Mouse (Mus musculus): Measurements from ENCODE around the gene Camk2n2. TPM values are rescaled to one million over a fixed set of nuclear protein-coding genes. Genes with fewer than 3 reads are reported as not detected.
"Not testable (repeated sequence)": the region's sequence is repeated elsewhere in the genome, so short reads cannot be mapped to it uniquely, and the experiment has no call there.

Camk2n2 gene
- polyA plus RNA-seq (2016; fragmentation: Nextera tagmentation; extraction: Ambion mirVana), result 7.4 and 7.9 TPM in 2 replicates

GRCm38 (mm10) chr16:20621191-20621990 lies at the start of gene Camk2n2:
Camk2n2 (minus strand) TSS chr16:20621287.
- peak within 1 kb of the TSS; percentile 75 for H3K4me2 ChIP-seq
- H3K4me1 ChIP-seq, result peaks cover 30% of the 10 kb centered on the region
- peak within 1 kb of the TSS; percentile 75 for H3K4me3 ChIP-seq (replicated peaks)
- no peaks in the 10 kb centered on the region for H3K9me3 ChIP-seq
- peak within 1 kb of the TSS; percentile 82 for H3K27ac ChIP-seq
- peaks cover 2% of the 10 kb centered on the region; the same call in 1 of the 2 replicates for H3K36me3 ChIP-seq (replicated peaks)
- H3K27me3 ChIP-seq, result peaks cover 9% of the 10 kb centered on the region; the same call in 1 of the 2 replicates
- ATAC-seq (ENCODE audit: low FRiP score), result peak; percentile 67
- WGBS, result under 1% methylated on average over 80 of the region's 92 CpGs
- H3K9ac ChIP-seq, result peak within 1 kb of the TSS; percentile 87

DNA sequence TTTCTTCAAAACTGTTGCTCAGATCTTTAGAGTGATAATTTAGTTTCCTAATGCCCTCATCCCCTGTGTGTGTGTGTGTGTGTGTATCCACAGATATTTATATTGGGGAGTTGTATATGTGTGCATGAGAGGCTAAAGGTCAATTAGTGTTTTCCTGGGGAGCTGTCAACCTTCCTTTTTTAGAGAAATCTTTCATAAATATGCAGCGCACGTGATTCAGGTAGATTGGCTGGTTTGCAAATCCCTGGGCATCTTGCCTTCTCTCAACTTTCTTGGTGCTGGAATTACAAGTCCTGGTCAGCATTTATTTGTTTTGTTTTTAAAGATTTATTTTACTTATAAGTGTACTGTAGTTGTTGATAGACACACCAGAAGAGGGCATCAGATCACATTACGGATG lies 49.2 kb upstream of the Camk2n2 start:
- Histone ChIP-seq H3K4me1 (peaks cover 21% of the 10 kb centered on the region), H3K9me3 (no peaks in the 10 kb centered on the region), H3K9ac (no peak overlapping the region), H3K4me2 (no peak overlapping the region), H3K4me3 (replicated peaks) (no peak overlapping the region), H3K27me3 (no peaks in the 10 kb centered on the region), H3K36me3 (replicated peaks) (peaks cover 8% of the 10 kb centered on the region), H3K27ac (no peak overlapping the region)
- no peak for ATAC-seq (ENCODE audit: low FRiP score)
- WGBS, result 88% methylated on average over 3 of the region's 3 CpGs

DNA sequence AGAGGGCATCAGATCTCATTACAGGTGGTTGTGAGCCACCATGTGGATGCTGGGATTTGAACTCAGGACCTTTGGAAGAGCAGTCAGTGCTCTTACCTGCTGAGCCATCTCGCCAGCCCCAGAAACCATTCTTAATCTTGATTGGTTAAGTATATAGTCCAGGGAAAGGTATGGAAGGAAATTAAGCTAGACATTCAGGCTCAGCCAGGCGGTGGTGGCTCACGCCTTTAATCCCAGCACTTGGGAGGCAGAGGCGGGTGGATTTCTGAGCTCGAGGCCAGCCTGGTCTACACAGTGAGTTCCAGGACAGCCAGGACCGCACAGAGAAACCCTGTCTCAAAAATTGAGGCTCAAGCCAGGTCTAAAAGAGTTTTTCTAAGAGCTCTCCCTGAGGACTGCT lies 46.9 kb upstream of the Camk2n2 start, which contains the start of gene Eif4g1:
Gene Eif4g1, plus strand, starts transcription at position 301 of the 400 bp plus-strand sequence.
- not testable (repeated sequence) for H3K4me3 ChIP-seq (replicated peaks); H3K9ac ChIP-seq; H3K4me2 ChIP-seq; H3K9me3 ChIP-seq; H3K27ac ChIP-seq; H3K4me1 ChIP-seq; ATAC-seq (ENCODE audit: low FRiP score); H3K27me3 ChIP-seq
- peaks cover 10% of the 10 kb centered on the region for H3K36me3 ChIP-seq (replicated peaks)
- 89% methylated on average over 5 of the region's 6 CpGs for WGBS

- H3K9me3 ChIP-seq, result no peaks in the 10 kb centered on the region
- peaks cover 6% of the 10 kb centered on the region for H3K4me1 ChIP-seq
- no peak overlapping the region for H3K27ac ChIP-seq
- no peak for ATAC-seq (ENCODE audit: low FRiP score)
- 95% methylated on average over 4 of the region's 4 CpGs for WGBS
- no peak overlapping the region for H3K4me2 ChIP-seq
- no peak overlapping the region for H3K4me3 ChIP-seq (replicated peaks)
- H3K36me3 ChIP-seq (replicated peaks), result peaks cover 81% of the 10 kb centered on the region
- no peak overlapping the region for H3K9ac ChIP-seq
- H3K27me3 ChIP-seq, result no peaks in the 10 kb centered on the region
These were observed 36.6 kb upstream of the Camk2n2 start for GRCm38 (mm10) chr16:20657661-20658060.

- H3K4me1 ChIP-seq, result peaks cover 16% of the 10 kb centered on the region
- no peak overlapping the region for H3K27ac ChIP-seq
- H3K9me3 ChIP-seq, result no peaks in the 10 kb centered on the region
- peaks cover 40% of the 10 kb centered on the region for H3K36me3 ChIP-seq (replicated peaks)
- no peak overlapping the region for H3K9ac ChIP-seq
- H3K4me2 ChIP-seq, result no peak overlapping the region
- 48% methylated on average over 2 of the region's 2 CpGs for WGBS
- H3K4me3 ChIP-seq (replicated peaks), result no peak overlapping the region
- ATAC-seq (ENCODE audit: low FRiP score), result no peak
- H3K27me3 ChIP-seq, result no peaks in the 10 kb centered on the region
These were observed 32.2 kb upstream of the Camk2n2 start for GRCm38 (mm10) chr16:20653315-20653714.

DNA sequence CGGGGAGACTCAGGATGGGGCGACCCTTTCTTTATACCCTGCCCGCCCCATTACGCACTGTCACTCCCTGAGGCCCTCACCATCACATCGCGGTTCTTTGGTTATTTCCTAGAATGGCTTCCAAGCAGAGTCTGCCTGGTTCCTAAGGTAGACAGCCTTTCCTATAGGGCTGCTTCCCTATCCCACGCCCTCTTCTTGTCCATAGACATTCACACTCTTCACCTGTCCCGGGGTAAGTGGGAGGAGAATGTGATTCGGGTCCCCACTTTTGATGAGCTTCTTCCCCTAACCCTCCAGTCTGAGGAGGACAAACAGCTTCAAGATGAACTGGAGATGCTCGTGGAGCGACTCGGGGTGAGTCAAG lies 30.8 kb upstream of the Camk2n2 start:
- Histone ChIP-seq H3K27ac (no peak overlapping the region; the same call in 1 of the 2 replicates), H3K4me2 (peak overlapping the region; percentile 94), H3K27me3 (no peaks in the 10 kb centered on the region), H3K4me3 (replicated peaks) (peak overlapping the region; percentile 93), H3K4me1 (peaks cover 16% of the 10 kb centered on the region), H3K9ac (peak overlapping the region; percentile 87), H3K36me3 (replicated peaks) (peaks cover 26% of the 10 kb centered on the region), H3K9me3 (no peaks in the 10 kb centered on the region)
- no peak for ATAC-seq (ENCODE audit: low FRiP score)
- WGBS, result 7% methylated on average over 9 of the region's 12 CpGs

GRCm38 (mm10) chr16:20651076-20651946 lies 30.2 kb upstream of the Camk2n2 start, which contains the start of gene Psmd2:
Psmd2 (plus strand) TSS chr16:20651652.
- WGBS, result 2% methylated on average over 41 of the region's 46 CpGs
- H3K9ac ChIP-seq, result peak within 1 kb of the TSS; percentile 87
- peaks cover 20% of the 10 kb centered on the region for H3K36me3 ChIP-seq (replicated peaks)
- peak within 1 kb of the TSS; percentile 83 for H3K27ac ChIP-seq
- no peaks in the 10 kb centered on the region for H3K27me3 ChIP-seq
- H3K4me2 ChIP-seq, result peak within 1 kb of the TSS; percentile 94
- no peaks in the 10 kb centered on the region for H3K9me3 ChIP-seq
- peak within 1 kb of the TSS; percentile 93 for H3K4me3 ChIP-seq (replicated peaks)
- ATAC-seq (ENCODE audit: low FRiP score), result peak; percentile 96
- H3K4me1 ChIP-seq, result peaks cover 16% of the 10 kb centered on the region

- H3K27ac ChIP-seq, result no peak overlapping the region
- H3K4me1 ChIP-seq, result no peaks in the 10 kb centered on the region
- no peak overlapping the region for H3K4me3 ChIP-seq (replicated peaks)
- WGBS, result 89% methylated on average over 7 of the region's 7 CpGs
- H3K9ac ChIP-seq, result no peak overlapping the region
- no peak for ATAC-seq (ENCODE audit: low FRiP score)
- H3K4me2 ChIP-seq, result no peak overlapping the region
- H3K27me3 ChIP-seq, result no peaks in the 10 kb centered on the region
- no peaks in the 10 kb centered on the region for H3K9me3 ChIP-seq
- H3K36me3 ChIP-seq (replicated peaks), result no peaks in the 10 kb centered on the region
These were observed 22.8 kb upstream of the Camk2n2 start for GRCm38 (mm10) chr16:20643911-20644310.

- Histone ChIP-seq H3K36me3 (replicated peaks) (no peaks in the 10 kb centered on the region), H3K4me3 (replicated peaks) (no peak overlapping the region), H3K4me1 (no peaks in the 10 kb centered on the region), H3K9me3 (no peaks in the 10 kb centered on the region), H3K4me2 (no peak overlapping the region), H3K27me3 (no peaks in the 10 kb centered on the region), H3K27ac (no peak overlapping the region), H3K9ac (no peak overlapping the region)
- peak; percentile 76; the same call in 1 of the 2 replicates for ATAC-seq (ENCODE audit: low FRiP score)
- WGBS, result 2% methylated on average over 8 of the region's 8 CpGs
These were observed 21.1 kb upstream of the Camk2n2 start for GRCm38 (mm10) chr16:20642161-20642560.

DNA sequence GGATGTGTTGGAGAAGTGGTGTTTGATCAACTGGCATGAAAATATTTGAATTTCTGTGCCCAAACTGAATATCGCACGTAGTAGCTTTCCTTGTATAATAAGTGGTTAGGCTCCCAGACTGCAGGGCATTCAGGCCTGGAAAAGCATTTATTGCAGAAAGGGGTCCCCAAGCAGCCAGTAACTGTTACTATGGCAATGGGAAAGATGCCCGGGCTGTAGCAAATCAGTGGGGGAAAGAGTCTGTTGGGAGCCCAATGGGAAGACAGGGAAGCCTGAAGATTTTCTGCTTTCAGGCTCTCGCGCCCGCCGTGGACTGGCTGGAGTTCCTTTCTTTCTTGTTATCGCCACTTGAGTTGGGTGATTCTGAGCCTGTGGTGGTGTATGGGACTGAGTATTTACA lies 17.3 kb upstream of the Camk2n2 start:
- ATAC-seq (ENCODE audit: low FRiP score), result no peak
- no peak overlapping the region for H3K27ac ChIP-seq
- H3K27me3 ChIP-seq, result no peaks in the 10 kb centered on the region
- H3K9me3 ChIP-seq, result no peaks in the 10 kb centered on the region
- WGBS, result 83% methylated on average over 8 of the region's 8 CpGs
- H3K9ac ChIP-seq, result no peak overlapping the region
- H3K4me2 ChIP-seq, result no peak overlapping the region
- no peaks in the 10 kb centered on the region for H3K36me3 ChIP-seq (replicated peaks)
- H3K4me1 ChIP-seq, result no peaks in the 10 kb centered on the region
- H3K4me3 ChIP-seq (replicated peaks), result no peak overlapping the region

- H3K9ac ChIP-seq, result no peak overlapping the region
- no peaks in the 10 kb centered on the region for H3K27me3 ChIP-seq
- no peaks in the 10 kb centered on the region for H3K9me3 ChIP-seq
- no peak overlapping the region for H3K27ac ChIP-seq
- ATAC-seq (ENCODE audit: low FRiP score), result no peak
- H3K4me1 ChIP-seq, result no peaks in the 10 kb centered on the region
- no peaks in the 10 kb centered on the region for H3K36me3 ChIP-seq (replicated peaks)
- no peak overlapping the region for H3K4me3 ChIP-seq (replicated peaks)
- no peak overlapping the region for H3K4me2 ChIP-seq
- WGBS, result 82% methylated on average over 8 of the region's 8 CpGs
These were observed 16.3 kb upstream of the Camk2n2 start for GRCm38 (mm10) chr16:20637410-20637809.

Measured in forebrain, embryonic 12.5 days (tissue).